In genomic region chr3:52369204-52369603, GRCm38 (mm10) we compare ENCODE assay signal across 18 mouse cellular contexts.
DNase-seq lines count a peak whose midpoint lies in the region.
"Had no signal": no experiment of that assay in that cellular context is flagged by ENCODE, and none has a peak within 500 bp of the region (broad histone marks: within the 10 kb centered on the region; RNA-seq: fewer than 3 reads in every experiment).

No protein-coding gene starts in this region.

- peak; percentile 36 to 82 for DNase-seq in adrenal gland, adult (ENCODE audit: inconsistent age in 2 of 2, low spot score in 1 of 2)
- DNase-seq in adrenal gland, postnatal 4 days (ENCODE audit: low spot score in 2 of 2), result no peak
- peak; percentile 11 for DNase-seq in adrenal gland, postnatal 10 days
- peak; percentile 24 to 57 for DNase-seq in thymus, adult 18-20 months
- DNase-seq in thymus, postnatal 25 days, result peak; percentile 57
- DNase-seq in right cerebral cortex, postnatal 4 days, result no peak
- no peak for DNase-seq in ovary, postnatal 14 days (ENCODE audit: low spot score)
- DNase-seq in right cerebral cortex, postnatal 36 days (ENCODE audit: low spot score in 2 of 2), result no peak
- DNase-seq: cerebellum, adult 9-11 months; forebrain, postnatal 0 days; gastrocnemius, postnatal 14 days; heart, adult 11 months; heart, postnatal 4 days; kidney, adult 9 months; kidney, postnatal 14 days; liver; lung, adult 2 months; lung, postnatal 10 days had no signal

Comparison
In these comparisons a context has a peak if more than half of its experiments do, and no peak if none do; other contexts are left out.
1. DNase-seq: peak in adrenal gland, adult (2 of 2), adrenal gland, postnatal 10 days (single experiment), thymus, adult 18-20 months (2 of 2) and thymus, postnatal 25 days (single experiment); none in adrenal gland, postnatal 4 days (0 of 2), right cerebral cortex, postnatal 4 days (single experiment), ovary, postnatal 14 days (single experiment) and right cerebral cortex, postnatal 36 days (0 of 2).